Mouse (Mus musculus): ENCODE measurements around the gene Ager. TPM values are rescaled to one million over a fixed set of nuclear protein-coding genes. Genes with fewer than 3 reads are reported as not detected.

The Ager gene
- total RNA-seq (2017), result 3.7 to 7.3 TPM (median 5.1 TPM) in 3 replicates

- ATAC-seq (replicated peaks; ENCODE audit: insufficient number of reproducible peaks, low FRiP score, low TSS enrichment, poor library complexity, severe bottlenecking), result no peak
Measured at GRCm38 (mm10) chr17:34597566-34598095, at the start of gene Ager. Gene Ager, plus strand, starts transcription at chr17:34597862.

- ATAC-seq (replicated peaks; ENCODE audit: insufficient number of reproducible peaks, low FRiP score, low TSS enrichment, poor library complexity, severe bottlenecking), result no peak
Measured at GRCm38 (mm10) chr17:34549156-34549555, 48.5 kb upstream of the Ager start.

- ATAC-seq (replicated peaks; ENCODE audit: insufficient number of reproducible peaks, low FRiP score, low TSS enrichment, poor library complexity, severe bottlenecking), result no peak
Measured at GRCm38 (mm10) chr17:34549843-34550242, 47.8 kb upstream of the Ager start.

GRCm38 (mm10) chr17:34555483-34555882 lies 42.2 kb upstream of the Ager start:
- peak; percentile 69 for ATAC-seq (replicated peaks; ENCODE audit: insufficient number of reproducible peaks, low FRiP score, low TSS enrichment, poor library complexity, severe bottlenecking)

GRCm38 (mm10) chr17:34556406-34556805 lies 41.3 kb upstream of the Ager start:
- ATAC-seq (replicated peaks; ENCODE audit: insufficient number of reproducible peaks, low FRiP score, low TSS enrichment, poor library complexity, severe bottlenecking), result 0 out of 2 replicates have a peak, but pooled peaks have one; percentile 7

GRCm38 (mm10) chr17:34557411-34557810 lies 40.3 kb upstream of the Ager start:
- ATAC-seq (replicated peaks; ENCODE audit: insufficient number of reproducible peaks, low FRiP score, low TSS enrichment, poor library complexity, severe bottlenecking), result no peak

- ATAC-seq (replicated peaks; ENCODE audit: insufficient number of reproducible peaks, low FRiP score, low TSS enrichment, poor library complexity, severe bottlenecking), result no peak
Measured at GRCm38 (mm10) chr17:34559116-34559515, 38.5 kb upstream of the Ager start.

- ATAC-seq (replicated peaks; ENCODE audit: insufficient number of reproducible peaks, low FRiP score, low TSS enrichment, poor library complexity, severe bottlenecking), result no peak
Measured at GRCm38 (mm10) chr17:34559895-34560294, 37.8 kb upstream of the Ager start.

- ATAC-seq (replicated peaks; ENCODE audit: insufficient number of reproducible peaks, low FRiP score, low TSS enrichment, poor library complexity, severe bottlenecking), result no peak
Measured at GRCm38 (mm10) chr17:34560438-34560837, 37.2 kb upstream of the Ager start.

- peak; percentile 83 for ATAC-seq (replicated peaks; ENCODE audit: insufficient number of reproducible peaks, low FRiP score, low TSS enrichment, poor library complexity, severe bottlenecking)
Measured at GRCm38 (mm10) chr17:34561200-34561599, 36.5 kb upstream of the Ager start.

GRCm38 (mm10) chr17:34562595-34562994 lies 35.1 kb upstream of the Ager start:
- no peak for ATAC-seq (replicated peaks; ENCODE audit: insufficient number of reproducible peaks, low FRiP score, low TSS enrichment, poor library complexity, severe bottlenecking)

- ATAC-seq (replicated peaks; ENCODE audit: insufficient number of reproducible peaks, low FRiP score, low TSS enrichment, poor library complexity, severe bottlenecking), result no peak
Measured at GRCm38 (mm10) chr17:34563354-34563753, 34.3 kb upstream of the Ager start.

GRCm38 (mm10) chr17:34564003-34564421 lies 33.6 kb upstream of the Ager start, which contains the start of gene Notch4:
Gene Notch4, plus strand, starts transcription at chr17:34564268.
- ATAC-seq (replicated peaks; ENCODE audit: insufficient number of reproducible peaks, low FRiP score, low TSS enrichment, poor library complexity, severe bottlenecking), result no peak

- no peak for ATAC-seq (replicated peaks; ENCODE audit: insufficient number of reproducible peaks, low FRiP score, low TSS enrichment, poor library complexity, severe bottlenecking)
Measured at GRCm38 (mm10) chr17:34564796-34565195, 32.9 kb upstream of the Ager start.

GRCm38 (mm10) chr17:34567311-34567710 lies 30.4 kb upstream of the Ager start:
- no peak for ATAC-seq (replicated peaks; ENCODE audit: insufficient number of reproducible peaks, low FRiP score, low TSS enrichment, poor library complexity, severe bottlenecking)

GRCm38 (mm10) chr17:34568421-34568820 lies 29.2 kb upstream of the Ager start:
- no peak for ATAC-seq (replicated peaks; ENCODE audit: insufficient number of reproducible peaks, low FRiP score, low TSS enrichment, poor library complexity, severe bottlenecking)

- ATAC-seq (replicated peaks; ENCODE audit: insufficient number of reproducible peaks, low FRiP score, low TSS enrichment, poor library complexity, severe bottlenecking), result no peak
Measured at GRCm38 (mm10) chr17:34569919-34570318, 27.7 kb upstream of the Ager start.

- no peak for ATAC-seq (replicated peaks; ENCODE audit: insufficient number of reproducible peaks, low FRiP score, low TSS enrichment, poor library complexity, severe bottlenecking)
Measured at GRCm38 (mm10) chr17:34571875-34572274, 25.8 kb upstream of the Ager start.

GRCm38 (mm10) chr17:34572361-34572760 lies 25.3 kb upstream of the Ager start:
- ATAC-seq (replicated peaks; ENCODE audit: insufficient number of reproducible peaks, low FRiP score, low TSS enrichment, poor library complexity, severe bottlenecking), result no peak

- ATAC-seq (replicated peaks; ENCODE audit: insufficient number of reproducible peaks, low FRiP score, low TSS enrichment, poor library complexity, severe bottlenecking), result no peak
Measured at GRCm38 (mm10) chr17:34576577-34576976, 21.1 kb upstream of the Ager start.

GRCm38 (mm10) chr17:34578070-34578469 lies 19.6 kb upstream of the Ager start:
- ATAC-seq (replicated peaks; ENCODE audit: insufficient number of reproducible peaks, low FRiP score, low TSS enrichment, poor library complexity, severe bottlenecking), result peak; percentile 83

Measured in monocyte, adult 5-6 weeks (primary cell).